Mouse (Mus musculus) limb, embryonic 11.5 days (tissue): ENCODE data around the gene Trappc3. TPM values are rescaled to one million over a fixed set of nuclear protein-coding genes. Genes with fewer than 3 reads are reported as not detected.

Source experiments
- ATAC-seq: fragments of 200-750 bp; cut with Nextera tagmentation; 2 replicates; pipeline ENCODE4 v1.8.0; 2017; ENCODE audit warnings: low read depth; ENCODE audit not compliant: insufficient number of reproducible peaks, low FRiP score, low TSS enrichment
- DNase-seq: peaks from one replicate; pipeline ENCODE4 v3.0.0-alpha.2; 2015; ENCODE audit warnings: low spot score
- H3K27ac ChIP-seq: fragments of 300-500 bp; sonication (generic); replicated peaks from 2 replicates; pipeline ENCODE4 v1.5.1; 2014; ENCODE audit warnings: low read depth, mild to moderate bottlenecking, low read length
- H3K27me3 ChIP-seq: fragments of 300-500 bp; sonication (generic); 2 replicates; pipeline ENCODE4 v1.6.1; 2014; ENCODE audit warnings: mild to moderate bottlenecking, low read length, mixed read lengths; ENCODE audit not compliant: control insufficient read depth, insufficient read depth
- H3K36me3 ChIP-seq: fragments of 300-500 bp; sonication (generic); 2 replicates; pipeline ENCODE4 v1.6.1; 2014; ENCODE audit warnings: mild to moderate bottlenecking, low read length, moderate library complexity, mixed read lengths; ENCODE audit not compliant: control insufficient read depth, insufficient read depth
- H3K4me1 ChIP-seq: fragments of 300-500 bp; sonication (generic); 2 replicates; pipeline ENCODE4 v1.6.1; 2014; ENCODE audit warnings: low read length, mixed read lengths; ENCODE audit not compliant: control insufficient read depth, insufficient read depth
- H3K4me2 ChIP-seq: fragments of 300-500 bp; sonication (generic); 2 replicates; pipeline ENCODE4 v1.6.1; 2014; ENCODE audit warnings: low read depth, mild to moderate bottlenecking, moderate library complexity; ENCODE audit not compliant: severe bottlenecking
- H3K4me3 ChIP-seq: fragments of 300-500 bp; sonication (generic); 2 replicates; pipeline ENCODE4 v1.5.1; 2014; ENCODE audit warnings: low read depth, low read length
- H3K9ac ChIP-seq: fragments of 300-500 bp; sonication (generic); 2 replicates; pipeline ENCODE4 v1.6.1; 2014; ENCODE audit warnings: mild to moderate bottlenecking, low read length
- H3K9me3 ChIP-seq: fragments of 300-500 bp; sonication (generic); 2 replicates; pipeline ENCODE4 v1.6.1; 2016; ENCODE audit warnings: low read length; ENCODE audit not compliant: control insufficient read depth
- WGBS: fragments of 180-500 bp; shearing (Covaris S2); extraction: QIAGEN DNeasy Blood & Tissue Kit; methylation state at CpG from one replicate; pipeline ENCODE4 v1.1.7; 2014; 5-methylcytosine and 5-hydroxymethylcytosine counted together
- polyA plus RNA-seq: library from polyadenylated mRNA; unstranded; fragments of >200 nt; fragmentation: Nextera tagmentation; extraction: Ambion mirVana; gene quantifications from 2 replicates; pipeline ENCODE4 v1.2.1, GENCODE M21; 2014

Gene Trappc3
- polyA plus RNA-seq, 1 experiment from 2014 or later, result 25.0 TPM

GRCm38 (mm10) chr4:126278961-126279360 is 16.8 kb downstream of the Trappc3 start:
- ATAC-seq, result no peak; the same call in 1 of the 2 replicates
- 28% methylated on average over 9 of the region's 9 CpGs for WGBS
- H3K9me3 ChIP-seq, result no peaks in the 10 kb centered on the region

GRCm38 (mm10) chr4:126281706-126282105 is 19.6 kb downstream of the Trappc3 start:
- Histone ChIP-seq H3K27ac (no peak overlapping the region), H3K9me3 (no peaks in the 10 kb centered on the region), H3K4me1 (peaks cover 23% of the 10 kb centered on the region), H3K36me3 (no peaks in the 10 kb centered on the region), H3K27me3 (peaks cover 20% of the 10 kb centered on the region), H3K4me2 (no peak overlapping the region), H3K4me3 (no peak overlapping the region), H3K9ac (no peak overlapping the region)
- DNase-seq (no peak), ATAC-seq (no peak)
- 73% methylated on average over 9 of the region's 9 CpGs for WGBS

More at GRCm38 (mm10) chr4:126278961-126279360, 16.8 kb downstream of the Trappc3 start:
- H3K4me1 ChIP-seq, result peaks cover 19% of the 10 kb centered on the region
- no peak for DNase-seq
- H3K4me3 ChIP-seq, result no peak overlapping the region
- peak overlapping the region; percentile 43 for H3K9ac ChIP-seq
- H3K36me3 ChIP-seq, result peaks cover 2% of the 10 kb centered on the region; the same call in 1 of the 2 replicates
- 0 out of 2 replicates have a peak, but pooled peaks cover 4% of the 10 kb centered on the region for H3K27me3 ChIP-seq
- H3K4me2 ChIP-seq, result peak overlapping the region; percentile 47; the same call in 1 of the 2 replicates
- peak overlapping the region; percentile 87 for H3K27ac ChIP-seq

- no peaks in the 10 kb centered on the region for H3K9me3 ChIP-seq
- H3K4me2 ChIP-seq, result no peak overlapping the region
- H3K4me1 ChIP-seq, result peaks cover 12% of the 10 kb centered on the region
- H3K9ac ChIP-seq, result no peak overlapping the region
- peaks cover 34% of the 10 kb centered on the region for H3K27me3 ChIP-seq
- ATAC-seq (no peak), DNase-seq (no peak)
- H3K4me3 ChIP-seq, result no peak overlapping the region
- H3K36me3 ChIP-seq, result no peaks in the 10 kb centered on the region
- 85% methylated on average over 8 of the region's 8 CpGs for WGBS
- no peak overlapping the region for H3K27ac ChIP-seq
Observed at GRCm38 (mm10) chr4:126283582-126283981, 21.5 kb downstream of the Trappc3 start.

GRCm38 (mm10) chr4:126286492-126286891 is 24.4 kb downstream of the Trappc3 start, which contains the start of gene Col8a2:
Col8a2 (plus strand) TSS chr4:126286793.
- ATAC-seq, result no peak

GRCm38 (mm10) chr4:126287302-126287995 is 25.3 kb downstream of the Trappc3 start:
- Histone ChIP-seq H3K4me1 (peaks cover 9% of the 10 kb centered on the region; the same call in 1 of the 2 replicates), H3K27ac (no peak overlapping the region), H3K9ac (no peak overlapping the region), H3K27me3 (peaks cover 46% of the 10 kb centered on the region), H3K36me3 (no peaks in the 10 kb centered on the region), H3K4me3 (no peak overlapping the region), H3K9me3 (no peaks in the 10 kb centered on the region), H3K4me2 (peak overlapping the region; percentile 60; the same call in 1 of the 2 replicates)
- ATAC-seq (no peak), DNase-seq (no peak)
- 40% methylated on average over 11 of the region's 11 CpGs for WGBS

More at GRCm38 (mm10) chr4:126286492-126286891, 24.4 kb downstream of the Trappc3 start, which contains the start of gene Col8a2:
- H3K9ac ChIP-seq, result peak within 1 kb of the TSS; percentile 49
- 3% methylated on average over 39 of the region's 42 CpGs for WGBS
- H3K4me2 ChIP-seq, result peak within 1 kb of the TSS; percentile 60
- DNase-seq, result no peak
- no peaks in the 10 kb centered on the region for H3K9me3 ChIP-seq
- peaks cover 46% of the 10 kb centered on the region for H3K27me3 ChIP-seq
- H3K36me3 ChIP-seq, result no peaks in the 10 kb centered on the region
- H3K4me1 ChIP-seq, result peaks cover 9% of the 10 kb centered on the region; the same call in 1 of the 2 replicates
- no peak within 1 kb of the TSS for H3K27ac ChIP-seq
- H3K4me3 ChIP-seq, result peak within 1 kb of the TSS; percentile 29

GRCm38 (mm10) chr4:126288085-126288666 is 26.1 kb downstream of the Trappc3 start:
- 38% methylated on average over 17 of the region's 17 CpGs for WGBS
- no peaks in the 10 kb centered on the region for H3K36me3 ChIP-seq
- peaks cover 9% of the 10 kb centered on the region; the same call in 1 of the 2 replicates for H3K4me1 ChIP-seq
- H3K9ac ChIP-seq, result no peak overlapping the region
- no peak for DNase-seq
- peaks cover 46% of the 10 kb centered on the region for H3K27me3 ChIP-seq
- ATAC-seq, result no peak
- H3K4me2 ChIP-seq, result no peak overlapping the region
- no peak overlapping the region for H3K27ac ChIP-seq
- no peak overlapping the region for H3K4me3 ChIP-seq
- no peaks in the 10 kb centered on the region for H3K9me3 ChIP-seq

- no peak for ATAC-seq
- no peak overlapping the region for H3K4me2 ChIP-seq
- H3K4me1 ChIP-seq, result peaks cover 9% of the 10 kb centered on the region; the same call in 1 of the 2 replicates
- no peak for DNase-seq
- H3K27ac ChIP-seq, result no peak overlapping the region
- H3K9me3 ChIP-seq, result no peaks in the 10 kb centered on the region
- 87% methylated on average over 8 of the region's 8 CpGs for WGBS
- H3K36me3 ChIP-seq, result no peaks in the 10 kb centered on the region
- peaks cover 38% of the 10 kb centered on the region for H3K27me3 ChIP-seq
- H3K4me3 ChIP-seq, result no peak overlapping the region
- no peak overlapping the region for H3K9ac ChIP-seq
Observed at GRCm38 (mm10) chr4:126290314-126290713, 28.2 kb downstream of the Trappc3 start.

- no peaks in the 10 kb centered on the region for H3K9me3 ChIP-seq
- no peak for ATAC-seq
- H3K36me3 ChIP-seq, result no peaks in the 10 kb centered on the region
- no peak overlapping the region for H3K4me2 ChIP-seq
- WGBS, result 29% methylated on average over 13 of the region's 13 CpGs
- no peak for DNase-seq
- no peak overlapping the region for H3K4me3 ChIP-seq
- peaks cover 31% of the 10 kb centered on the region for H3K27me3 ChIP-seq
- no peak overlapping the region for H3K9ac ChIP-seq
- peaks cover 9% of the 10 kb centered on the region; the same call in 1 of the 2 replicates for H3K4me1 ChIP-seq
- H3K27ac ChIP-seq, result no peak overlapping the region
Observed at GRCm38 (mm10) chr4:126291196-126291595, 29.1 kb downstream of the Trappc3 start.
